8 mouse cellular contexts compared by ENCODE assay signal in genomic region chr7:27506765-27507370, GRCm38 (mm10). TPM values are rescaled to one million over a fixed set of nuclear protein-coding genes. Genes with fewer than 3 reads are reported as not detected.
A peak's percentile ranks its signal among the peaks of the same experiment; 100 is the strongest.
DNase-seq lines count a peak whose midpoint lies in the region; ATAC-seq and TF ChIP-seq lines count a peak whose summit lies in the region.

No protein-coding gene starts in this region.

- no peak overlapping the region for H3K27ac ChIP-seq in bone marrow macrophage, adult 2 months (ENCODE audit: insufficient read depth, low read depth, low read length)
- peak overlapping the region; percentile 98 for H3K27ac ChIP-seq in hindbrain, embryonic 15.5 days (replicated peaks)
- peak overlapping the region; percentile 95 for H3K27ac ChIP-seq in midbrain, embryonic 12.5 days (replicated peaks)
- H3K27ac ChIP-seq in thymus, adult 2 months (ENCODE audit: control insufficient read depth, insufficient read depth, low read length) = no peak overlapping the region

- TF ChIP-seq POLR2A in bone marrow macrophage, adult 2 months (IDR thresholded peaks at IDR 0.05; ENCODE audit: borderline replicate concordance, low read depth, low read length) = no peak
- TF ChIP-seq POLR2A in thymus, adult 2 months (IDR thresholded peaks at IDR 0.05; ENCODE audit: control insufficient read depth, extremely low read depth, insufficient read depth, low read length, poor library complexity) = no peak

- H3K4me1 ChIP-seq in erythroblast, embryonic 14.5 days (ENCODE audit: control insufficient read depth) = peaks cover 46% of the 10 kb centered on the region
- peaks cover 13% of the 10 kb centered on the region for H3K4me1 ChIP-seq in bone marrow macrophage, adult 2 months (ENCODE audit: control insufficient read depth, insufficient read depth, low read length)
- H3K4me1 ChIP-seq in hindbrain, embryonic 15.5 days (replicated peaks) = peaks cover 9% of the 10 kb centered on the region
- peaks cover 11% of the 10 kb centered on the region for H3K4me1 ChIP-seq in midbrain, embryonic 12.5 days
- peaks cover 10% of the 10 kb centered on the region for H3K4me1 ChIP-seq in thymus, adult 2 months (replicated peaks; ENCODE audit: control insufficient read depth, insufficient read depth, low read length)

- peak overlapping the region; percentile 90 for H3K4me3 ChIP-seq in erythroblast, embryonic 14.5 days (replicated peaks)
- peak overlapping the region; percentile 15; the same call in 1 of the 2 replicates for H3K4me3 ChIP-seq in bone marrow macrophage, adult 2 months (ENCODE audit: insufficient read depth, low read length)
- H3K4me3 ChIP-seq in hindbrain, embryonic 15.5 days = peak overlapping the region; percentile 62
- peak overlapping the region; percentile 52; the same call in 1 of the 2 replicates for H3K4me3 ChIP-seq in midbrain, embryonic 12.5 days
- H3K4me3 ChIP-seq in thymus, adult 2 months (ENCODE audit: control insufficient read depth, insufficient read depth, low read length) = no peak overlapping the region

- H3K27me3 ChIP-seq in erythroblast, embryonic 14.5 days (ENCODE audit: control insufficient read depth) = no peaks in the 10 kb centered on the region
- no peaks in the 10 kb centered on the region for H3K27me3 ChIP-seq in hindbrain, embryonic 15.5 days
- H3K27me3 ChIP-seq in midbrain, embryonic 12.5 days = no peaks in the 10 kb centered on the region
- H3K27me3 ChIP-seq in thymus, adult 2 months (ENCODE audit: control insufficient read depth, insufficient read depth, low read length) = no peaks in the 10 kb centered on the region

- DNase-seq in cerebellum, adult 11 months = no peak
- DNase-seq in thymus, adult 2 months = no peak
- no peak for DNase-seq in adrenal gland, postnatal 36 days

- H3K4me2 ChIP-seq in hindbrain, embryonic 15.5 days = peak overlapping the region; percentile 66
- H3K4me2 ChIP-seq in midbrain, embryonic 12.5 days (replicated peaks) = peak overlapping the region; percentile 60

- peaks cover 2% of the 10 kb centered on the region; the same call in 1 of the 2 replicates for H3K36me3 ChIP-seq in erythroblast, embryonic 14.5 days (ENCODE audit: control insufficient read depth)
- H3K36me3 ChIP-seq in hindbrain, embryonic 15.5 days = no peaks in the 10 kb centered on the region
- no peaks in the 10 kb centered on the region for H3K36me3 ChIP-seq in midbrain, embryonic 12.5 days
- no peaks in the 10 kb centered on the region for H3K36me3 ChIP-seq in thymus, adult 2 months (ENCODE audit: control insufficient read depth, insufficient read depth, low read length)

- no peak for TF ChIP-seq CTCF in bone marrow macrophage, adult 2 months (IDR thresholded peaks at IDR 0.05; ENCODE audit: low read depth, low read length)
- no peak for TF ChIP-seq CTCF in thymus, adult 2 months (IDR thresholded peaks at IDR 0.05; ENCODE audit: borderline replicate concordance, control insufficient read depth, extremely low read depth, insufficient read depth, low read length, poor library complexity)

- no peaks in the 10 kb centered on the region for H3K9me3 ChIP-seq in erythroblast, embryonic 14.5 days (ENCODE audit: control insufficient read depth, low read length)
- H3K9me3 ChIP-seq in hindbrain, embryonic 15.5 days = no peaks in the 10 kb centered on the region
- no peaks in the 10 kb centered on the region for H3K9me3 ChIP-seq in midbrain, embryonic 12.5 days

- H3K9ac ChIP-seq in hindbrain, embryonic 15.5 days = no peak overlapping the region
- no peak overlapping the region for H3K9ac ChIP-seq in midbrain, embryonic 12.5 days (replicated peaks)

- no peak for ATAC-seq in erythroblast, adult 5-6 weeks (replicated peaks; ENCODE audit: low FRiP score, poor library complexity, severe bottlenecking)
- ATAC-seq in hindbrain, embryonic 15.5 days (ENCODE audit: low FRiP score, low read depth) = no peak
- no peak for ATAC-seq in midbrain, embryonic 12.5 days (ENCODE audit: low FRiP score, low read depth)

- WGBS in hindbrain, embryonic 15.5 days = 42% methylated on average over 9 of the region's 9 CpGs
- 52% methylated on average over 9 of the region's 9 CpGs for WGBS in midbrain, embryonic 12.5 days
- WGBS in thymus, adult 2 months = 17% methylated on average over 9 of the region's 9 CpGs

RNA-seq across cellular contexts. Expression of gene Prx, which starts 7.7 kb away (rescaled TPM):
- polyA plus RNA-seq in erythroblast, embryonic 14.5 days (2012) = 0.41 TPM in 2 replicates
- not detected in 2 replicates for total RNA-seq in erythroblast, adult 5-6 weeks (2015; ENCODE audit: low replicate concordance)
- total RNA-seq in erythroblast, adult 5-6 weeks (2017; ENCODE audit: low replicate concordance) = 0.28 and 0.43 TPM in 2 replicates
- polyA plus RNA-seq in bone marrow macrophage, adult 2 months (2012; ENCODE audit: insufficient read depth, insufficient read length, missing spikeins) = 0.57 and 0.68 TPM in 2 replicates
- polyA plus RNA-seq in hindbrain, embryonic 15.5 days (2015; fragmentation: Nextera tagmentation; extraction: Ambion mirVana) = 1.8 and 1.9 TPM in 2 replicates
- polyA plus RNA-seq in midbrain, embryonic 12.5 days (2016; fragmentation: Nextera tagmentation; extraction: Ambion mirVana) = 2.5 and 3.1 TPM in 2 replicates
- 2.0 and 2.4 TPM in 2 replicates for polyA plus RNA-seq in thymus, adult 2 months (2012; rRNA removed)
- total RNA-seq in adrenal gland, postnatal 36 days (2021) = 1 to 10 TPM; 2.1 to 3.2 TPM

RNA-seq across cellular contexts. Expression of gene Hipk4, which starts 16.2 kb away (rescaled TPM):
- polyA plus RNA-seq in erythroblast, embryonic 14.5 days (2012) = 0.27 and 0.38 TPM in 2 replicates
- total RNA-seq in erythroblast, adult 5-6 weeks (2015; ENCODE audit: low replicate concordance) = not detected in 2 replicates
- not detected in 2 replicates for total RNA-seq in erythroblast, adult 5-6 weeks (2017; ENCODE audit: low replicate concordance)
- polyA plus RNA-seq in bone marrow macrophage, adult 2 months (2012; ENCODE audit: insufficient read depth, insufficient read length, missing spikeins) = 0.43 TPM in 1 of 2 replicates, not detected in the other
- 0.82 and 1.0 TPM in 2 replicates for polyA plus RNA-seq in hindbrain, embryonic 15.5 days (2015; fragmentation: Nextera tagmentation; extraction: Ambion mirVana)
- 0.38 and 0.45 TPM in 2 replicates for polyA plus RNA-seq in midbrain, embryonic 12.5 days (2016; fragmentation: Nextera tagmentation; extraction: Ambion mirVana)
- 1.1 and 1.3 TPM in 2 replicates for polyA plus RNA-seq in thymus, adult 2 months (2012; rRNA removed)
- total RNA-seq in adrenal gland, postnatal 36 days (2021) = under 1 TPM; 0.23 to 0.26 TPM

RNA-seq across cellular contexts. Expression of gene Sertad1, which starts 20.2 kb away (rescaled TPM):
- 17.9 and 18.5 TPM in 2 replicates for polyA plus RNA-seq in erythroblast, embryonic 14.5 days (2012)
- 26.5 and 34.1 TPM in 2 replicates for total RNA-seq in erythroblast, adult 5-6 weeks (2015; ENCODE audit: low replicate concordance)
- total RNA-seq in erythroblast, adult 5-6 weeks (2017; ENCODE audit: low replicate concordance) = 26.2 and 30.5 TPM in 2 replicates
- 22.1 and 24.7 TPM in 2 replicates for polyA plus RNA-seq in bone marrow macrophage, adult 2 months (2012; ENCODE audit: insufficient read depth, insufficient read length, missing spikeins)
- 9.3 and 9.8 TPM in 2 replicates for polyA plus RNA-seq in hindbrain, embryonic 15.5 days (2015; fragmentation: Nextera tagmentation; extraction: Ambion mirVana)
- 11.6 and 14.4 TPM in 2 replicates for polyA plus RNA-seq in midbrain, embryonic 12.5 days (2016; fragmentation: Nextera tagmentation; extraction: Ambion mirVana)
- polyA plus RNA-seq in thymus, adult 2 months (2012; rRNA removed) = 44.9 and 46.4 TPM in 2 replicates
- total RNA-seq in adrenal gland, postnatal 36 days (2021) = 10 to 100 TPM; 30.0 to 38.4 TPM

RNA-seq across cellular contexts. Expression of gene Sertad3, which starts 33.3 kb away (rescaled TPM):
- 9.6 and 9.9 TPM in 2 replicates for polyA plus RNA-seq in erythroblast, embryonic 14.5 days (2012)
- 31.8 and 57.3 TPM in 2 replicates for total RNA-seq in erythroblast, adult 5-6 weeks (2015; ENCODE audit: low replicate concordance)
- 56.2 and 61.8 TPM in 2 replicates for total RNA-seq in erythroblast, adult 5-6 weeks (2017; ENCODE audit: low replicate concordance)
- polyA plus RNA-seq in bone marrow macrophage, adult 2 months (2012; ENCODE audit: insufficient read depth, insufficient read length, missing spikeins) = 19.5 and 20.9 TPM in 2 replicates
- 10.5 and 11.3 TPM in 2 replicates for polyA plus RNA-seq in hindbrain, embryonic 15.5 days (2015; fragmentation: Nextera tagmentation; extraction: Ambion mirVana)
- polyA plus RNA-seq in midbrain, embryonic 12.5 days (2016; fragmentation: Nextera tagmentation; extraction: Ambion mirVana) = 16.5 and 18.7 TPM in 2 replicates
- 25.8 and 26.7 TPM in 2 replicates for polyA plus RNA-seq in thymus, adult 2 months (2012; rRNA removed)
- total RNA-seq in adrenal gland, postnatal 36 days (2021) = 10 to 100 TPM; 15.9 to 16.3 TPM

RNA-seq across cellular contexts. Expression of gene Pld3, which starts 46.1 kb away (rescaled TPM):
- polyA plus RNA-seq in erythroblast, embryonic 14.5 days (2012) = 19.1 and 24.1 TPM in 2 replicates
- 128 and 139 TPM in 2 replicates for total RNA-seq in erythroblast, adult 5-6 weeks (2015; ENCODE audit: low replicate concordance)
- 73.6 and 84.7 TPM in 2 replicates for total RNA-seq in erythroblast, adult 5-6 weeks (2017; ENCODE audit: low replicate concordance)
- 397 TPM in 2 replicates for polyA plus RNA-seq in bone marrow macrophage, adult 2 months (2012; ENCODE audit: insufficient read depth, insufficient read length, missing spikeins)
- 189 TPM in 2 replicates for polyA plus RNA-seq in hindbrain, embryonic 15.5 days (2015; fragmentation: Nextera tagmentation; extraction: Ambion mirVana)
- polyA plus RNA-seq in midbrain, embryonic 12.5 days (2016; fragmentation: Nextera tagmentation; extraction: Ambion mirVana) = 69.9 and 71.6 TPM in 2 replicates
- 456 and 516 TPM in 2 replicates for polyA plus RNA-seq in thymus, adult 2 months (2012; rRNA removed)
- total RNA-seq in adrenal gland, postnatal 36 days (2021) = 100 to 1,000 TPM; 106 to 146 TPM

Comparison
In these comparisons a context has a peak if more than half of its experiments do, and no peak if none do; other contexts are left out.
1. H3K27ac ChIP-seq: peak in hindbrain, embryonic 15.5 days (single experiment) and midbrain, embryonic 12.5 days (single experiment); none in bone marrow macrophage, adult 2 months (single experiment) and thymus, adult 2 months (single experiment).